Mouse (Mus musculus) left cerebral cortex, postnatal 4 days (tissue): ENCODE measurements at regions not wholly inside any gene's neighbourhood (a gene's known extent, or its start where the extent isn't known, plus 50 kb on each side); places are given as distances from the start of the nearest gene placed in this dataset.

Experiments
- DNase-seq: peaks from one replicate; pipeline ENCODE4 v3.0.0-alpha.2; 2022
- intact Hi-C: fragments of 180-260 bp; cut with DNase I; formaldehyde crosslinking; loops from one replicate; pipeline ENCODE4 v1.15.1; 2025

GRCm38 (mm10) chr16:97297140-97297539 is 59.4 kb upstream of the Bace2 start:
- intact Hi-C loops: loop anchor here (10.0 kb wide), 1 partner anchor 942 kb away; no protein-coding TSS in a partner anchor

GRCm38 (mm10) chr16:97304156-97304735 is 52.3 kb upstream of the Bace2 start:
- intact Hi-C loops: no loop called here

More at GRCm38 (mm10) chr16:97297140-97297539, 59.4 kb upstream of the Bace2 start:
- DNase-seq: no peak

More at GRCm38 (mm10) chr16:97304156-97304735, 52.3 kb upstream of the Bace2 start:
- peak; percentile 50 for DNase-seq
